ENCODE assay signal across 22 mouse cellular contexts in genomic region chr12:99063885-99064284, GRCm38 (mm10).
DNase-seq lines count a peak whose midpoint lies in the region; ATAC-seq and TF ChIP-seq lines count a peak whose summit lies in the region.
"Had no signal": no experiment of that assay in that cellular context is flagged by ENCODE, and none has a peak within 500 bp of the region (broad histone marks: within the 10 kb centered on the region; RNA-seq: fewer than 3 reads in every experiment).

No protein-coding gene starts in this region.

- in situ Hi-C loops in Patski (cut with MboI; ENCODE audit: low pct_unique_long_range_greater_than_20kb), result no loop called here

- H3K4me1 ChIP-seq in embryonic facial prominence, embryonic 11.5 days (ENCODE audit: control insufficient read depth, insufficient read depth, low read length), result no peaks in the 10 kb centered on the region
- no peaks in the 10 kb centered on the region; the same call in 1 of the 2 replicates for H3K4me1 ChIP-seq in embryonic facial prominence, embryonic 10.5 days
- H3K4me1 ChIP-seq: forebrain, embryonic 12.5 days; heart, embryonic 12.5 days; limb, embryonic 12.5 days; liver, embryonic 12.5 days; midbrain, embryonic 15.5 days; neural tube, embryonic 15.5 days had no signal

- no peak for ATAC-seq in embryonic facial prominence, embryonic 11.5 days (replicated peaks; ENCODE audit: insufficient number of reproducible peaks, low FRiP score, low TSS enrichment, low read depth)
- ATAC-seq in Patski, result no peak
- ATAC-seq in activated CD4-positive, CD25-positive, alpha-beta regulatory T cell, adult 4 months, result no peak
- ATAC-seq: liver, embryonic 12.5 days; midbrain, embryonic 15.5 days had no signal

- H3K36me3 ChIP-seq in embryonic facial prominence, embryonic 11.5 days (replicated peaks; ENCODE audit: control insufficient read depth, insufficient read depth, low read depth, low read length), result no peaks in the 10 kb centered on the region
- H3K36me3 ChIP-seq in embryonic facial prominence, embryonic 10.5 days (replicated peaks), result no peaks in the 10 kb centered on the region
- H3K36me3 ChIP-seq: embryonic facial prominence, embryonic 15.5 days; forebrain, embryonic 12.5 days; heart, embryonic 12.5 days; limb, embryonic 12.5 days; liver, embryonic 12.5 days; midbrain, embryonic 15.5 days; neural tube, embryonic 15.5 days had no signal

- no peak overlapping the region for H3K4me2 ChIP-seq in embryonic facial prominence, embryonic 11.5 days (ENCODE audit: low read depth, low read length)
- H3K4me2 ChIP-seq: embryonic facial prominence, embryonic 15.5 days; forebrain, embryonic 12.5 days; heart, embryonic 12.5 days; hindbrain, embryonic 14.5 days; limb, embryonic 12.5 days; liver, embryonic 12.5 days; midbrain, embryonic 15.5 days; neural tube, embryonic 15.5 days had no signal

- CTCF ChIA-PET in Patski (lab: Charles Lee), result interaction anchor here (1.1 kb wide), 1 partner anchor 16 kb away, joined by 3 read pairs; no protein-coding TSS in a partner anchor

- no peaks in the 10 kb centered on the region for H3K9me3 ChIP-seq in embryonic facial prominence, embryonic 11.5 days (replicated peaks; ENCODE audit: control insufficient read depth, low read length)
- no peaks in the 10 kb centered on the region for H3K9me3 ChIP-seq in embryonic facial prominence, embryonic 10.5 days
- H3K9me3 ChIP-seq: embryonic facial prominence, embryonic 15.5 days; forebrain, embryonic 12.5 days; heart, embryonic 12.5 days; limb, embryonic 12.5 days; liver, embryonic 12.5 days; midbrain, embryonic 15.5 days; neural tube, embryonic 15.5 days had no signal

- WGBS in embryonic facial prominence, embryonic 11.5 days, result 75% methylated on average over 8 of the region's 8 CpGs
- 81% methylated on average over 8 of the region's 8 CpGs for WGBS in embryonic facial prominence, embryonic 10.5 days

- DNase-seq in embryonic facial prominence, embryonic 11.5 days (ENCODE audit: low spot score), result peak; percentile 5
- DNase-seq in embryonic facial prominence, embryonic 10.5 days (ENCODE audit: low spot score), result no peak
- DNase-seq in 416B (ENCODE audit: low read depth), result peak; percentile 12
- DNase-seq in Patski (ENCODE audit: low read depth, low spot score), result peak; percentile 33
- peak; percentile 31 for DNase-seq in fibroblast of lung, adult 2 months (ENCODE audit: low read depth)
- DNase-seq in frontal cortex, postnatal 14 days (ENCODE audit: low spot score in 2 of 2), result no peak
- DNase-seq: cerebellum, adult 11 months; heart, postnatal 14 days; lung, adult 2 months; lung, postnatal 36 days; right cerebral cortex, postnatal 25 days; thymus, adult 18-20 months; thymus, postnatal 4 days had no signal

- no peak for TF ChIP-seq CTCF in Patski (IDR thresholded peaks at IDR 0.05)

- no peaks in the 10 kb centered on the region for H3K27me3 ChIP-seq in embryonic facial prominence, embryonic 11.5 days (ENCODE audit: control insufficient read depth, insufficient read depth, low read length)
- H3K27me3 ChIP-seq in embryonic facial prominence, embryonic 10.5 days (replicated peaks; ENCODE audit: low read depth, poor library complexity, severe bottlenecking), result no peaks in the 10 kb centered on the region
- H3K27me3 ChIP-seq in Patski, result no peaks in the 10 kb centered on the region
- H3K27me3 ChIP-seq: embryonic facial prominence, embryonic 15.5 days; forebrain, embryonic 12.5 days; heart, embryonic 12.5 days; limb, embryonic 12.5 days; liver, embryonic 12.5 days; midbrain, embryonic 15.5 days; neural tube, embryonic 15.5 days had no signal

- H3K4me3 ChIP-seq in embryonic facial prominence, embryonic 11.5 days (ENCODE audit: low read depth, low read length), result no peak overlapping the region
- H3K4me3 ChIP-seq in embryonic facial prominence, embryonic 10.5 days, result no peak overlapping the region
- H3K4me3 ChIP-seq: embryonic facial prominence, embryonic 15.5 days; forebrain, embryonic 12.5 days; heart, embryonic 12.5 days; limb, embryonic 12.5 days; liver, embryonic 12.5 days; midbrain, embryonic 15.5 days; neural tube, embryonic 15.5 days had no signal

- no peak overlapping the region for H3K27ac ChIP-seq in embryonic facial prominence, embryonic 11.5 days (replicated peaks; ENCODE audit: low read depth, low read length)
- no peak overlapping the region for H3K27ac ChIP-seq in embryonic facial prominence, embryonic 10.5 days (replicated peaks)
- H3K27ac ChIP-seq: embryonic facial prominence, embryonic 15.5 days; forebrain, embryonic 12.5 days; hindbrain, embryonic 14.5 days; limb, embryonic 12.5 days; liver, embryonic 12.5 days; midbrain, embryonic 15.5 days; neural tube, embryonic 15.5 days had no signal

- POLR2A ChIA-PET in Patski (lab: Charles Lee), result no interaction called here

- no peak overlapping the region for H3K9ac ChIP-seq in embryonic facial prominence, embryonic 11.5 days (replicated peaks; ENCODE audit: low read length)
- H3K9ac ChIP-seq: embryonic facial prominence, embryonic 15.5 days; forebrain, embryonic 12.5 days; heart, embryonic 12.5 days; hindbrain, embryonic 14.5 days; limb, embryonic 12.5 days; liver, embryonic 12.5 days; midbrain, embryonic 15.5 days; neural tube, embryonic 15.5 days had no signal

Comparison
In these comparisons a context has a peak if more than half of its experiments do, and no peak if none do; other contexts are left out.
1. DNase-seq: peak in embryonic facial prominence, embryonic 11.5 days (single experiment), 416B (single experiment), Patski (single experiment) and fibroblast of lung, adult 2 months (single experiment); none in embryonic facial prominence, embryonic 10.5 days (single experiment) and frontal cortex, postnatal 14 days (0 of 2).